Mouse (Mus musculus) heart, embryonic 16.5 days (tissue): ENCODE data around the gene Pip4k2a. TPM values are rescaled to one million over a fixed set of nuclear protein-coding genes. Genes with fewer than 3 reads are reported as not detected.
A peak's percentile ranks its signal among the peaks of the same experiment; 100 is the strongest.

Experiments
- ATAC-seq: fragments of 200-750 bp; cut with Nextera tagmentation; replicated peaks from 2 replicates; pipeline ENCODE4 v1.8.0; 2017; ENCODE audit warnings: moderate number of reproducible peaks; ENCODE audit not compliant: insufficient read depth, low FRiP score; ENCODE audit errors: extremely low read depth
- H3K27ac ChIP-seq: fragments of 300-500 bp; sonication (generic); 2 replicates; pipeline ENCODE4 v1.5.1; 2014; ENCODE audit warnings: mild to moderate bottlenecking, low read length, control low read depth, moderate library complexity
- H3K27me3 ChIP-seq: fragments of 300-500 bp; sonication (generic); 2 replicates; pipeline ENCODE4 v1.6.1; 2014; ENCODE audit warnings: low read length, mixed read lengths; ENCODE audit not compliant: control insufficient read depth, insufficient read depth
- H3K36me3 ChIP-seq: fragments of 300-500 bp; sonication (generic); 2 replicates; pipeline ENCODE4 v1.6.1; 2014; ENCODE audit not compliant: control insufficient read depth, insufficient read depth
- H3K4me1 ChIP-seq: fragments of 300-500 bp; sonication (generic); 2 replicates; pipeline ENCODE4 v1.6.1; 2014; ENCODE audit warnings: low read length, mixed read lengths; ENCODE audit not compliant: control insufficient read depth, insufficient read depth
- H3K4me2 ChIP-seq: fragments of 300-500 bp; sonication (generic); 2 replicates; pipeline ENCODE4 v1.6.1; 2014; ENCODE audit warnings: low read depth, mild to moderate bottlenecking, control low read depth, low read length
- H3K4me3 ChIP-seq: fragments of 300-500 bp; sonication (generic); 2 replicates; pipeline ENCODE4 v1.5.1; 2014; ENCODE audit warnings: mild to moderate bottlenecking, control low read depth, low read length
- H3K9ac ChIP-seq: fragments of 300-500 bp; sonication (generic); 2 replicates; pipeline ENCODE4 v1.6.1; 2014; ENCODE audit warnings: low read length, control low read depth
- H3K9me3 ChIP-seq: fragments of 300-500 bp; sonication (generic); replicated peaks from 2 replicates; pipeline ENCODE4 v1.6.1; 2016; ENCODE audit warnings: low read length; ENCODE audit not compliant: control insufficient read depth
- WGBS: fragments of 180-500 bp; shearing (Covaris S2); extraction: QIAGEN DNeasy Blood & Tissue Kit; methylation state at CpG from one replicate; pipeline ENCODE4 v1.1.7; 2014; 5-methylcytosine and 5-hydroxymethylcytosine counted together
- polyA plus RNA-seq: library from polyadenylated mRNA; unstranded; fragments of >200 nt; fragmentation: Nextera tagmentation; extraction: Ambion mirVana; gene quantifications from 2 replicates; pipeline ENCODE4 v1.2.1, GENCODE M21; 2015

The Pip4k2a gene
- polyA plus RNA-seq, 1 experiment from 2014 or later: 10.0 TPM

DNA sequence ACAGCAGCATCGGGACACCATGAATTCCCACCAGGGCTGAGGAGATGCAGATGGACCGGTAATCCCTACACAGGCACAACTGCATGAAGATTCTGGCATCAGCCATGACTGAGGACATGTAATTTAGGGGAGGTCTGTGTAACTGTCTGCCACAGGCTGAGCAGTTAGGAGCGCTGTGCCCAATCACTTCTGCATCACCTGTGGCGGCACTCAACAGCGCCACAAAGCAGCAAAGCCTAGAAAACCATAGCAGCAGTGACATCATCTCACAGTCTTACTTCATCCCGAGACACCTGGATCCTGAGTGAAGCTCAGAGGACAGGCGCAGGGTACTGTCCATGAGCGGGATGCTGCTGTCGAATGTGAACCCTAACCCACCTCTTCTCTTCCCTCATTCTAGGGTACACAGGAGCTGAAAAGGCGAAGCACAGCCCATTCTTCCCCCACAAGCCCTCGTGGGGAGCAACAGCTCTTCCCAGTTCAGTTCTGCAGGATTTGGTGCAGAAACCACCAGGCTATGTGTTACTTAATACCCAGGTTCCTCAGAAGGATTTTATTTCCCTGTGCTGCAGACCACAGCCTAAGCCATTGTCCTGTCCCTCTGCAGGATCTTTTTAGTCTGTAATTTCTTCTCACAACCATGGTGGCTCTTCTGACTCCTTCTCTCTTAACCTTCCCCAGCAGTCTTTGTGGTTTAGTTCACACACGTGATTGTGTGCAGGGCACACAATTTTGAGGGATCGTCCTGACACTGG lies 34.5 kb downstream of the Pip4k2a start:
- ATAC-seq: no peak
- peaks cover 10% of the 10 kb centered on the region for H3K4me1 ChIP-seq
- H3K4me3 ChIP-seq: no peak overlapping the region
- no peak overlapping the region for H3K27ac ChIP-seq
- no peak overlapping the region for H3K4me2 ChIP-seq
- no peaks in the 10 kb centered on the region for H3K27me3 ChIP-seq
- peaks cover 2% of the 10 kb centered on the region; the same call in 1 of the 2 replicates for H3K9me3 ChIP-seq
- H3K9ac ChIP-seq: no peak overlapping the region
- H3K36me3 ChIP-seq: peaks cover 2% of the 10 kb centered on the region; the same call in 1 of the 2 replicates
- 80% methylated on average over 13 of the region's 13 CpGs for WGBS

DNA sequence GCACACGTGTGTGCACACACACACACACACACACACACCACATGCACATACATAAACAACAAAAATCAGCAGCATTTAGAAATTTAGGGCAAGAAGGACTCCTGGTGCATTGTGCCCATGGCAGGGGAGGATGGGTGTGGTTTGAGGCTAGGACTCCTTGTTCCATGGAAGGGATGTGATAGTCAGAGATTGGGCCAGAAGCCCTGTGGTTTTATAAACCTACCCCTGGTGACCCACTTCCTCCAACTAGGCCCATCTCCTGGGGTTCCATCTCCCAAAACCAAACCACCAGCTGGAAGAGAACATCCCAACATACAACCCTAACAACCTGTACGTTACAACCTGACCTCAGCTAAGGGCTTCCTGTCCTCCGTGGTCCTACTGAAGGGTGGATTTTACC lies 35.4 kb downstream of the Pip4k2a start:
- peaks cover 19% of the 10 kb centered on the region for H3K4me1 ChIP-seq
- peaks cover 2% of the 10 kb centered on the region; the same call in 1 of the 2 replicates for H3K36me3 ChIP-seq
- H3K4me2 ChIP-seq: no peak overlapping the region
- no peaks in the 10 kb centered on the region for H3K27me3 ChIP-seq
- H3K4me3 ChIP-seq: no peak overlapping the region
- 75% methylated on average over 3 of the region's 3 CpGs for WGBS
- ATAC-seq: no peak
- no peak overlapping the region for H3K9ac ChIP-seq
- H3K9me3 ChIP-seq: peaks cover 2% of the 10 kb centered on the region; the same call in 1 of the 2 replicates
- no peak overlapping the region for H3K27ac ChIP-seq

DNA sequence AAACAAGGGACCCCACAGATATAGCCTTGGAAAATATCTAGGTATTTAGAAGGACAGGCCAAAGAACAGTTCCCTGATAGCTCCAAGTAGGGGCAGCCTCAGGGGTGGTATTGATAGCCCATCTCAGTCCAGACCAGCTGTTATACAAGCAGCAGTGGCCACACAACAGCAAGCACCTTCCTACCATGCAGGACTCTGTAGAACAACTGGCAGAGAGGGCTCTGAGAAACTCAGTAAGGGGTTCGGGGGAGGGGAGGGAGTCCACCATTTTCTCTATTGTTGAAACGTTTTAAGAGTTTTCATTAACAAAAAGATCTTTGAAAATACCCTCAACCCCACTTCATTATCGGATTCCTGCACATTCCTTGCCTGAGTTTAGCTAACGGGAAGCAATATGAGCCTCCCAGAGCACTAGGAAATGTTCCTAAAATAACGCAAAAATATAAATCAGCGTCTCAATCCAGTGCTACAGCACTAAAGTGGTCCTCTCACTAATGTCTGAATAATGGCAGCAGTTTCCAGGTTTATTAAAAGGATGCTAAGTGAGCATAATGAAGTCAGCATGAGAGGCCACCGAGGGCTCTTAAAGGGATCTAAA lies 37.5 kb downstream of the Pip4k2a start:
- Histone ChIP-seq H3K9me3 (no peaks in the 10 kb centered on the region), H3K4me1 (peaks cover 34% of the 10 kb centered on the region), H3K4me3 (no peak overlapping the region), H3K4me2 (no peak overlapping the region), H3K27me3 (no peaks in the 10 kb centered on the region), H3K27ac (no peak overlapping the region), H3K36me3 (no peaks in the 10 kb centered on the region), H3K9ac (no peak overlapping the region)
- 40% methylated on average over 7 of the region's 7 CpGs for WGBS
- ATAC-seq: no peak

DNA sequence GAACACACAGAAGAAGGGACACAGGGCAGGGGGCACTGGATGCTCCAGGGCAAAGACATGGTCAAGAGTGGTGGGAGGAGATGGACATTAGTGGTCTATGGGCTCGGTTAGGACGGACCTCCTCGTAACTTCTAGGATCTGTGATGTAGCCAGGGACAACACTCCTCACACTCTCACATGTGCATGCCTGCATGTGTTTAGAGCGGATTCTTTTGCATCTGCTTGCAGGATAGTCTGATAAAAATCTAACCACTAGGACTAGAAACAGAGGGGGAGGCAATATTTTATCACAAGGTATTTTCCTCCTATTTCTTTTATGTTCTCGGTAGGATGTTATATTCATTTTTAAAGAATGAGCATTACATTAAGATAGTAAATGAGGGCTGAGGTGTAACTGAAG lies 38.4 kb downstream of the Pip4k2a start:
- H3K36me3 ChIP-seq: no peaks in the 10 kb centered on the region
- no peak overlapping the region for H3K4me3 ChIP-seq
- H3K9me3 ChIP-seq: no peaks in the 10 kb centered on the region
- H3K27me3 ChIP-seq: no peaks in the 10 kb centered on the region
- no peak overlapping the region for H3K9ac ChIP-seq
- 91% methylated on average over 5 of the region's 5 CpGs for WGBS
- peaks cover 42% of the 10 kb centered on the region for H3K4me1 ChIP-seq
- no peak for ATAC-seq
- H3K27ac ChIP-seq: no peak overlapping the region
- H3K4me2 ChIP-seq: no peak overlapping the region

DNA sequence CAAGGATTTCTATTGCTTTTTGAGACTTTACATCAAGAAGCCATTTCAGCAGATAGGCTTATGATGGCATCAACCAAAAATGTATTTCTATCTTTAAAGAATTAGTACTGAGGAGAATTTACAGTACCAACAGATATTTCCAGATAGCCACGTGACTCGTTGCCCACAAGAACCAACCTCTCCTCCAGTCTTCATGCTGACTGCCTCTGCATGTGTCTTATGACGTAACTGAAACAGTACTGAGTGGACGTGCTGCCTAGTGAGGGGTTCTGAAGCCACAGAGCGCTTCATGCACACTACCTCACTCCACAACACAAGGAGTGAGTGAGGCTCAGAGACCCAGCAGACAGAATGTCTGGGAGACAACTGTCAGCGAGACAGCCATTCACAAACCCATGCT lies 38.9 kb downstream of the Pip4k2a start:
- H3K9me3 ChIP-seq: no peaks in the 10 kb centered on the region
- no peak overlapping the region for H3K9ac ChIP-seq
- H3K36me3 ChIP-seq: no peaks in the 10 kb centered on the region
- ATAC-seq: no peak
- 81% methylated on average over 6 of the region's 6 CpGs for WGBS
- peaks cover 42% of the 10 kb centered on the region for H3K4me1 ChIP-seq
- H3K27ac ChIP-seq: no peak overlapping the region
- no peaks in the 10 kb centered on the region for H3K27me3 ChIP-seq
- no peak overlapping the region for H3K4me3 ChIP-seq
- H3K4me2 ChIP-seq: no peak overlapping the region

DNA sequence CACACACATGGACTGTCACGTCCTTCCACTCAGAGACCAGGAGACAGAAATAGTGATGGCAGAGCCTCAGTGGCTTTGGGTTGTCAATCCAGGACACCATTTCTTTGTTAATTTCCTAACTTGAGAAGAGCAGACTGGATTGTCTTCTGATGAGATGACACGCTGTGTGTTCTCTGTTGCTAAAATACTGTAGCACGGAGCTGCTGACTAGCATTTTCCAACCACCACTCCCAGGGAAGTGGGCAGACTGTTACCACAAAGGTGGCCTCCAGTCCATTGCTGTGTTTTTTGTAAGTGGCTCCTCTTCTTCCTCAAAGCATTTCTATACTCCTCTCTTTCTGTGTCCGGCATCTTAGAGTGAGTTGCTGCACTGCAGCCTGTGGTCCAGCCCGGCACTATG lies 39.4 kb downstream of the Pip4k2a start:
- Histone ChIP-seq H3K9ac (no peak overlapping the region), H3K4me3 (no peak overlapping the region), H3K36me3 (no peaks in the 10 kb centered on the region), H3K27ac (peak overlapping the region; percentile 37), H3K9me3 (no peaks in the 10 kb centered on the region), H3K27me3 (no peaks in the 10 kb centered on the region), H3K4me2 (no peak overlapping the region), H3K4me1 (peaks cover 42% of the 10 kb centered on the region)
- 85% methylated on average over 5 of the region's 5 CpGs for WGBS
- no peak for ATAC-seq

DNA sequence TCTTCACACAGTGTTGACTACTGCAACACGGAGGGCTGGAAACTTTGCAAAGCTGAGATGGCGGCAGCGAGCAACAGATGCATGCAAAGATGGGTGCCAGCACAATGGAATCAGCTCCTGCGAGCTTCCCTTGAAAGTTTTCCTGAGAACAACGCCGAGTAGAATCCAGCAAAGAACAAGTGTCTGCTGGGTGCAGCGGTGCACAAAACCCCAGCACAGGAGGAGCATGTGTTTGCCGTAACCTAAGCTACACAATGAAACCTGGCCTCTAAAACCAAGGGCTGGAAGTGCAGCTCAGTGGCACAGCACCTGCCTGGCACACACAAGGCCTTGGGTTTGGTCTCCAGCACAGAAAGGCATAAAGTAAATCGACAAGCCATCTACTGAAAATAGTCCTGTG lies 39.9 kb downstream of the Pip4k2a start:
- no peaks in the 10 kb centered on the region for H3K9me3 ChIP-seq
- no peaks in the 10 kb centered on the region for H3K27me3 ChIP-seq
- H3K27ac ChIP-seq: peak overlapping the region; percentile 37
- no peak for ATAC-seq
- H3K4me2 ChIP-seq: peak overlapping the region; percentile 41
- no peak overlapping the region for H3K4me3 ChIP-seq
- WGBS: 73% methylated on average over 9 of the region's 9 CpGs
- H3K36me3 ChIP-seq: no peaks in the 10 kb centered on the region
- peaks cover 42% of the 10 kb centered on the region for H3K4me1 ChIP-seq
- H3K9ac ChIP-seq: no peak overlapping the region

DNA sequence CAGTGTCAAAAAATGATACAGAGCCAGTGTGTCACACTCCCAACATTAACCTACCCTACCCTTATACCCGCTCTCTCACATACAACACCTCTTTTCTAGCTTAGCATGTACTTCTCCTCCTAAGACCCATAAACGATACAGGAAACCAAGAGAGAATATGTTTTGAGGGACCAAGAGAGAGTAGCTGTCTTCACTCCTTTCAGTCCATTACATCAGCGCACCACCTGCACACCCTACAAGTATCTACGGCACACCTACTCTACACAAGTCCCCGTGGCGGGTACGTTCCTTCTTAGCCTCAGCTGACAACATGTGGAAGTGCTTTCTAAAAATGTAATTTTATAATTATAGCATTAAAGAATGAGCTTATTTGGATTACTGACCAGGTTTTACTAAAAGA lies 40.5 kb downstream of the Pip4k2a start:
- Histone ChIP-seq H3K4me1 (peaks cover 42% of the 10 kb centered on the region), H3K9ac (0 out of 2 replicates have a peak overlapping the region, but pooled peaks have one; percentile 26), H3K4me2 (peak overlapping the region; percentile 41), H3K4me3 (peak overlapping the region; percentile 11; the same call in 1 of the 2 replicates), H3K27me3 (no peaks in the 10 kb centered on the region), H3K9me3 (no peaks in the 10 kb centered on the region), H3K27ac (peak overlapping the region; percentile 70), H3K36me3 (no peaks in the 10 kb centered on the region)
- 0 out of 2 replicates have a peak, but pooled peaks have one; percentile 18 for ATAC-seq
- 59% methylated on average over 7 of the region's 7 CpGs for WGBS

DNA sequence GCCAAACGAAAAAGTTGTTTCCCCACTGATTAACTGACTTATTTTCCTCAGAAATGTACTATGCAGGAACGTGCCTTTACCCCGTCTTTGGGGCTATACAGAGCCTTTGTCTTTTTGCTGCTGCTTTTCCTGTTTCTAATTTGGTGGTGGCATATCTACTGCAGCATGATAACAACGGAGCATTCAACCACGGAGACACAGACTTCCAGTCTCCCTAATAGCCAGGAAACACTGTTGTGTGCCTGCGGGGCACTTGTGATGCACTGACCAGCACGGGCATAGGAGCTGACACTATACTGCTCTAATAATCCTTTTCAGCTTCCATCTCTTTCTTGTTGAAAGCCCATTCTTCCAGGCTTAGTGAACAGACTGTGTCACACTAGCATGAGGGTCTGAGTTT lies 41.0 kb downstream of the Pip4k2a start:
- H3K27me3 ChIP-seq: no peaks in the 10 kb centered on the region
- H3K9ac ChIP-seq: peak overlapping the region; percentile 47; the same call in 1 of the 2 replicates
- peak overlapping the region; percentile 70 for H3K27ac ChIP-seq
- ATAC-seq: peak; percentile 74; the same call in 1 of the 2 replicates
- H3K9me3 ChIP-seq: no peaks in the 10 kb centered on the region
- peak overlapping the region; percentile 41 for H3K4me2 ChIP-seq
- no peak overlapping the region for H3K4me3 ChIP-seq
- no peaks in the 10 kb centered on the region for H3K36me3 ChIP-seq
- peaks cover 47% of the 10 kb centered on the region for H3K4me1 ChIP-seq
- 21% methylated on average over 7 of the region's 7 CpGs for WGBS
